Mouse (Mus musculus) E14TG2a.4 (cell line): ENCODE results near the gene Pgghg.

Experiments
- CTCF ChIP-seq: conservative IDR thresholded peaks from 2 replicates; pipeline ENCODE4 v1.5.1; 2014; ENCODE audit warnings: low read length
- POU5F1 ChIP-seq: IDR thresholded peaks from 2 replicates; pipeline ENCODE4 v1.6.1; 2014; ENCODE audit warnings: low read length, borderline replicate concordance

- TF ChIP-seq CTCF = no peak
- TF ChIP-seq POU5F1 = no peak
Observed at GRCm38 (mm10) chr7:140923070-140923775, 18.0 kb upstream of the Pgghg start.
